Mouse (Mus musculus): ENCODE measurements at regions not wholly inside any gene's neighbourhood (a gene's known extent, or its start where the extent isn't known, plus 50 kb on each side); places are given as distances from the start of the nearest gene placed in this dataset.

DNA sequence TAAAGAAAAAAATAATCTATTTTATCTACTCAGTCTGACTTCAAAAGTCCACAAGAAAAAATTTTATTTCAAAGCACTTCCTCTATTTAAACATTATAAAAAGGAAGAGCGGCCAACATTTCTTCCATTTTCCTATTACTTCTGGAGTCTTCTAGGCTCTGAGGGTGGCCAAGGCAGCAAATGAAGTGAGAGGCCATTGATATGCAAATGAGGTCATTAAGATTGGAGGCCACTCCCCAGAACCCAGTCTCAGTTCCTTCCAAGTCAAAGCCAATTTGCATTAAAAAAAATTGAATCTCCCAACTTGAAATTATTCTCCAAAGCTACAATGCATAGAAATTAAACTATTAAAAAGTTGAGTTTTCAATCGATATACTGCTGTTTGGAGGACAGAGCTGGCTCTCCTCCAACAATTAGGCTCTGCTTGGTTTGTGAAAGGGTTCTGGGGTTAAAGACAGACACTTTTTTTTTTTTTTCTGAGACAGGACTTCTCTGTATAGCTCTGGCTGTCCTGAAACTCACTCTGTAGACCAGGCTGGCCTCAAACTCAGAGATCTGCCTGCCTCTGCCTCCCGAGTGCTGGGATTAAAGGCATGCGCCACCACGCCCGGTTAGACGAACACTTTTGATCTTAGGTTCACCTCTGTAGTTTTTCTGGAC is 88.0 kb upstream of the Chd6 start:
- Histone ChIP-seq H3K36me3 (ENCODE audit: insufficient read depth, low read length) (no peaks in the 10 kb centered on the region), H3K4me3 (ENCODE audit: low read length) (no peak overlapping the region), H3K9me3 (ENCODE audit: low read length) (no peaks in the 10 kb centered on the region), H3K27ac (ENCODE audit: low read length) (no peak overlapping the region), H3K4me1 (ENCODE audit: insufficient read depth, low read length) (no peaks in the 10 kb centered on the region), H3K4me2 (replicated peaks; ENCODE audit: low read depth, low read length) (no peak overlapping the region), H3K27me3 (ENCODE audit: insufficient read depth, low read length) (no peaks in the 10 kb centered on the region), H3K9ac (replicated peaks; ENCODE audit: low read length) (no peak overlapping the region)
- ATAC-seq (ENCODE audit: low FRiP score, low TSS enrichment) = no peak
- 95% methylated on average over 7 of the region's 7 CpGs for WGBS

DNA sequence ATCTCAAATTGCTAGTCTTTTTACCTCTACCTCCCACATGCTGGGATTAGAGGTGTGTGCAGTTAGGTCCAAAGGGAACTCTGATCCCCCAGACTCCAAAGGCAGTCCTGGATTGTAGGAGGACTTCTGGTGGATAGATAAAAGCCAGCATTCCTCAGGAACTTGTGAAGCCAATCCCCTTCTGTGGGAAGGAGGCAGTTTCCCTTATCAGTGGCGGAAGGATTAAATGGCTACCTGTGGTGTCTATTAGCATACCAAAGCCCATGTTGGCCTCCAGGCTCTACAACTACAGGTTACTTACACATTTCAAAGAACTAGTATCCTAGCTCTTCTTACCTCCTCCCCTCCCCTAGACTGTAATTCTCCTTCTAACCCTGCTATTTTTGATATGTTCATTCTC is 78.6 kb upstream of the Chd6 start:
- Histone ChIP-seq H3K9me3 (ENCODE audit: low read length) (no peaks in the 10 kb centered on the region), H3K4me1 (ENCODE audit: insufficient read depth, low read length) (no peaks in the 10 kb centered on the region), H3K36me3 (ENCODE audit: insufficient read depth, low read length) (no peaks in the 10 kb centered on the region), H3K27ac (ENCODE audit: low read length) (no peak overlapping the region), H3K27me3 (ENCODE audit: insufficient read depth, low read length) (no peaks in the 10 kb centered on the region), H3K4me3 (ENCODE audit: low read length) (no peak overlapping the region), H3K9ac (replicated peaks; ENCODE audit: low read length) (no peak overlapping the region), H3K4me2 (replicated peaks; ENCODE audit: low read depth, low read length) (no peak overlapping the region)
- ATAC-seq (ENCODE audit: low FRiP score, low TSS enrichment) = no peak
- WGBS = 65% methylated on average over 1 of the region's 1 CpGs

DNA sequence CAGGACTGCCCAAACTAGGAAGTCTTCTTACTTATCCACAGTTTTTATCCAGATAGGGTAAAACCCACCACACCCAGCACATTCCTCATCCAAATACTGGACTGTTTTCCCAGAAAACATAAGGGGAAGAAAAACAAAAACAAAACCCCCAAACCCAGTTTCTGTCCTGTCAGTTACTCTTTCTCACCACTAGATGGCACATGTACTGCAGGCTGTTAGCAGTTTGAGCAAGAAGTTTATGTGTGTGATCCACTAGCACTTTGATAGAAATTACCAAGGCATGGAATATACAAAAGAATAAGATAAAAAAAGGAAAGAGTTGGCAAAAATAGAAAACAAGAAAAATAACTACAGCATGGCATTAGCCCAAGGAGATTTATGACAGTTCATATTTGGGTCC is 76.2 kb upstream of the Chd6 start:
- no peak for ATAC-seq (ENCODE audit: low FRiP score, low TSS enrichment)

DNA sequence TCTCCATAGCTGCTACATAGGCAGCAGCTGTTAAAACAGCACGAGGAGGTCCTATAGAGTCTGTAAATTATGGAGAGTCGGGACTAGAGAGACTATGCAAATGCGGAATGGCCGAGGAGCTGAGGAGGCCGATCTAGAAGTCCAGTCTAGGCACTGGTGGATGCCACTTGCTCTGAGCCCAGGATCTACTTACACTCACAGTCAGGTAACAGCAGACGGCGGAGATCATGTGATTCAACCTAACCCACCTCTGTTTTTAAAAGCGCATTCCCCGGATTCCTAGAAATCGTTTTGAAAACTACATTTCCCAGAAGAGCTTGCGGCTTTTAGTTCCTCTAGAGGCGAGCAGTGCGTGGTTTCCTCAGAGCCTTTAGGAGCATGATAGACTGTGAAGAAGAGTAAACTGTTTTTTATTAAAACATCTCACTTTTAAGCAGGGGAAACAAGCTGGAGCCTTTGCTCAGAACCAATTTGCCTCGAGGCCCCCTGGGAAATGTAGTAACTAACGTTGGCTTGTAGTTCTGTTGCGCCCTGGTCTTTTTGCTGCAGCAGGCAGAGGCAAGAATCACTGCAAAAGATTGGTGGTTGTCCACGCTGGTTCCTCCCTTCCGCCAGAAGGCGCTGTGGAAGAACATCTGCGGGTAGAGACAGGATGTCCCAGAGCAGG is 68.6 kb upstream of the Chd6 start:
- Histone ChIP-seq H3K4me1 (ENCODE audit: insufficient read depth, low read length) (no peaks in the 10 kb centered on the region), H3K4me3 (ENCODE audit: low read length) (peak overlapping the region; percentile 52), H3K4me2 (replicated peaks; ENCODE audit: low read depth, low read length) (peak overlapping the region; percentile 59), H3K9me3 (ENCODE audit: low read length) (no peaks in the 10 kb centered on the region), H3K27me3 (ENCODE audit: insufficient read depth, low read length) (no peaks in the 10 kb centered on the region), H3K36me3 (ENCODE audit: insufficient read depth, low read length) (no peaks in the 10 kb centered on the region), H3K27ac (ENCODE audit: low read length) (peak overlapping the region; percentile 70), H3K9ac (replicated peaks; ENCODE audit: low read length) (peak overlapping the region; percentile 56)
- WGBS = 3% methylated on average over 20 of the region's 20 CpGs
- ATAC-seq (ENCODE audit: low FRiP score, low TSS enrichment) = peak; percentile 87

More for the DNA sequence above, 76.2 kb upstream of the Chd6 start:
- Histone ChIP-seq H3K4me3 (ENCODE audit: low read length) (no peak overlapping the region), H3K4me2 (replicated peaks; ENCODE audit: low read depth, low read length) (no peak overlapping the region), H3K4me1 (ENCODE audit: insufficient read depth, low read length) (no peaks in the 10 kb centered on the region), H3K27me3 (ENCODE audit: insufficient read depth, low read length) (no peaks in the 10 kb centered on the region), H3K9me3 (ENCODE audit: low read length) (no peaks in the 10 kb centered on the region), H3K9ac (replicated peaks; ENCODE audit: low read length) (no peak overlapping the region), H3K36me3 (ENCODE audit: insufficient read depth, low read length) (no peaks in the 10 kb centered on the region), H3K27ac (ENCODE audit: low read length) (no peak overlapping the region)

DNA sequence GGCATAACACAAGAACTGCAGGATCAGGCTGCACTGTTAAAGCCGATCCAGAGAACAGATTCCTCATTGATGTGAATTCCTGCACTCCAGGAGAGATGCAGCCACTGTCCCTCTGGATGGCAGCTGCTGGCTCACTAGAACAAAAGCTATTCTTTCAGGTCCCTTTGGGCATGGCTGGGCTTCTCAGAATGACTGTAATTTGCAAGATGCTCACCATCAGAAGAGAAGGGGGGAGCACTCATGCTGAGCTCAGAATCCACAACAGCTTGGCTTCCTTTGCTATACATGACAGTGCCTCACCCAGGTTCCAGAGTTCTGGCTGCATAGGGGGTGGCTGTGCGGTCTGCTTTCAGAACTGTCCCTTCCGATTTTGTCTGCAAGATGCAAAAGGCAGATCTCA is 57.8 kb upstream of the Chd6 start:
- Histone ChIP-seq H3K36me3 (ENCODE audit: insufficient read depth, low read length) (no peaks in the 10 kb centered on the region), H3K4me3 (ENCODE audit: low read length) (no peak overlapping the region), H3K9me3 (ENCODE audit: low read length) (no peaks in the 10 kb centered on the region), H3K4me2 (replicated peaks; ENCODE audit: low read depth, low read length) (no peak overlapping the region), H3K4me1 (ENCODE audit: insufficient read depth, low read length) (no peaks in the 10 kb centered on the region), H3K9ac (replicated peaks; ENCODE audit: low read length) (no peak overlapping the region), H3K27me3 (ENCODE audit: insufficient read depth, low read length) (no peaks in the 10 kb centered on the region), H3K27ac (ENCODE audit: low read length) (no peak overlapping the region)
- 35% methylated on average over 3 of the region's 3 CpGs for WGBS
- ATAC-seq (ENCODE audit: low FRiP score, low TSS enrichment) = no peak

DNA sequence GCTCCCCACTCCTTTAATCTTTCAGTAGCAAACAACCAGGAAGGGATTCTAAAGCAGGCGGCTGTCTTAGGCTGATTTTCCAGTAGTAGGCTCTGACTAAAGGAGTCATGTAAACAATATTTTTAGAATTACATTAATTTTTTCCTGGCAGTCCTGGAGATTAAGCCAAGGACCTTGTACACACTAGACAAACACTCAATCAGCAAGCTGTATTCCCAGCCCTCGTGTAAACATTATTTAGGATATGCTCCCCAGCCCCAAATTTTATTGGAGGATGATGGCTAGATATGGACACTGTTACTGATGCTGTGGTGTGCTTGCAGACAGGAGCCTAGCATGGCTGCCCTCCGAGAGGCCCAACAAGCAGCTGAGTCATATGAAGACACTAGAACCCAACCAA is 56.6 kb upstream of the Chd6 start:
- Histone ChIP-seq H3K36me3 (ENCODE audit: insufficient read depth, low read length) (no peaks in the 10 kb centered on the region), H3K4me3 (ENCODE audit: low read length) (no peak overlapping the region), H3K27ac (ENCODE audit: low read length) (no peak overlapping the region), H3K9me3 (ENCODE audit: low read length) (no peaks in the 10 kb centered on the region), H3K4me2 (replicated peaks; ENCODE audit: low read depth, low read length) (no peak overlapping the region), H3K4me1 (ENCODE audit: insufficient read depth, low read length) (no peaks in the 10 kb centered on the region), H3K9ac (replicated peaks; ENCODE audit: low read length) (no peak overlapping the region), H3K27me3 (ENCODE audit: insufficient read depth, low read length) (no peaks in the 10 kb centered on the region)
- no peak for ATAC-seq (ENCODE audit: low FRiP score, low TSS enrichment)
- WGBS = 73% methylated on average over 3 of the region's 3 CpGs

DNA sequence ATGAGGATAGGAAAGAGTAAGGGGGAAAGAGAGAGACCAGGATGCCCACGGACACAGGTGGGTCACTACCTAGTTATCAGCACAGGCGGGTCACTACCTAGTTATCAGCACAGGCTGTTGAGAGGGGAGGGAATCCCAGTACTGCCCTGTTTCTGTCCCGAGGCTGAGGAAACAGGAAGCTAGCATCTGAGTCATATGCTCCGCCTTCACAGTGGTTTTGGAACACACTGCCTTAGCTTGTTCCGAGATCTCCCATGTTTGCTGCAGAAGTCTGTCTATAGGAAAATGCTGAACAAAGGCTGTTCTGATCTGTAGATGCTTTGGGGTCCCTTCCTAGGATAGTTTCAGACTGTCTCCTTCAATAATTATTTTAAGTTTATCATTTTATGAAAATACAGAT is 55.4 kb upstream of the Chd6 start:
- WGBS = 65% methylated on average over 5 of the region's 5 CpGs

More for the DNA sequence above, 55.4 kb upstream of the Chd6 start:
- Histone ChIP-seq H3K4me1 (ENCODE audit: insufficient read depth, low read length) (no peaks in the 10 kb centered on the region), H3K36me3 (ENCODE audit: insufficient read depth, low read length) (no peaks in the 10 kb centered on the region), H3K27me3 (ENCODE audit: insufficient read depth, low read length) (no peaks in the 10 kb centered on the region), H3K9ac (replicated peaks; ENCODE audit: low read length) (no peak overlapping the region), H3K4me2 (replicated peaks; ENCODE audit: low read depth, low read length) (no peak overlapping the region), H3K27ac (ENCODE audit: low read length) (no peak overlapping the region), H3K4me3 (ENCODE audit: low read length) (no peak overlapping the region), H3K9me3 (ENCODE audit: low read length) (no peaks in the 10 kb centered on the region)
- no peak for ATAC-seq (ENCODE audit: low FRiP score, low TSS enrichment)
